Mouse (Mus musculus) adrenal gland, postnatal 25 days (tissue): ENCODE results near the gene Fam69a. TPM values are rescaled to one million over a fixed set of nuclear protein-coding genes. Genes with fewer than 3 reads are reported as not detected.

Experiments used
- total RNA-seq: library from RNA; stranded (reverse); gene quantifications from 2 replicates; pipeline ENCODE4 v1.2.3, GENCODE M21; 2021

Fam69a gene
- total RNA-seq, 1 experiment from 2014 or later, result 4.6 TPM

Other genes starting within 250 kb of the Fam69a start
- gene Ube2d2b, start 157.0 kb downstream of the Fam69a start, total RNA-seq, result not detected in 2 replicates
- gene Evi5, start 112.0 kb downstream of the Fam69a start, total RNA-seq, result 63.0 TPM in 2 replicates
- 71.3 and 77.7 TPM in 2 replicates for gene Rpl5, start 86.6 kb downstream of the Fam69a start, total RNA-seq
- 29.3 and 35.1 TPM in 2 replicates for gene Mtf2, start 78.6 kb upstream of the Fam69a start, total RNA-seq
- 38.6 and 40.8 TPM in 2 replicates for gene Tmed5, start 145.5 kb upstream of the Fam69a start, total RNA-seq
- gene Ccdc18, start 145.8 kb upstream of the Fam69a start, total RNA-seq, result 1.2 and 2.1 TPM in 2 replicates